ENCODE assay signal across 8 mouse cellular contexts in the genomic region with DNA sequence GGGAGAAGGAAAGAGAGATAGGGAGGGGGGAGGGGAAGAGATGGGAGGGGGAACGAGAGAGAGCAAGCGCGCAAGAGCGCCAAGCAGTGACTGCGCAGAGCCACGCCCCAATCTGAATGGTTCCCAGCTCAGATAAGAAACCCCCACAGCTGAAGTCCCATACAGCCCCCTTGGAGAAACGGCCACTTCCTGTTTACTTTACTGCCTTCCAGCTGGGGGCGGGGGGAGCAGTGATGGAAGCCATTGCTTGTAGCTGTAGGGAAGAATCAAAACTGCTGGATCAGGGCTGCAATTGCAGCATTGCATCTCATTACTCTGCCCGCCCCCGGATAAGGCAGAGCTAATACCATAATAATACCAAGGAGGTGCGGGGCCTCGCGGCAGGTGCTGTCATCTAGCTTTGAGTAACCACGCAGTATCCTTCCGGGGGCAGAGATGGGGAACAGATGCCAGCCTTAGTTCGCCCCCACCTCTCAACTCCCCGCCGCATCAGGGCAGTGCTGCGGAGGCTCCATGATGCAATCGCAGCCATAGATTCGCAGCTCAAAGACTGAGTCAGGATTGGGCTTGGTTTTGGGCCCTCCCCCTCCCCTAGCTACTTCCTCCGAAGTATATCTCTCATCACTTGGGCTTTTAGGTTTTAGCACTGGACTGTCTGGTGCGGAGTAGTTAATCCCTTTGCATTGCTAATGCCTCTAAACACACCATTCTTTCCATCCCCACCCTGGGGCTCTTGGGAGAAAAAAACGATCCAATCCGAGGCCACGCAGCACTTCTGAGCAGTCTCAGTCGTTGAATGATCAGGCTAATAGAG.
A peak's percentile ranks its signal among the peaks of the same experiment; 100 is the strongest.
DNase-seq lines count a peak whose midpoint lies in the region; ATAC-seq lines count a peak whose summit lies in the region.

No protein-coding gene starts in this region.

- WGBS in hindbrain, embryonic 14.5 days: 8% methylated on average over 27 of the region's 27 CpGs

- peak overlapping the region; percentile 32 for H3K4me3 ChIP-seq in hindbrain, embryonic 14.5 days (replicated peaks; ENCODE audit: low read length)

- peak; percentile 67 for DNase-seq in Muller cell, postnatal 12 days (ENCODE audit: inconsistent ontology term)
- DNase-seq in cerebellum, adult 9-10 months: peak; percentile 74
- peak; percentile 28 to 54 for DNase-seq in frontal cortex, postnatal 25 days (ENCODE audit: low spot score in 2 of 2)
- peak; percentile 79 for DNase-seq in hindbrain, embryonic 14.5 days (ENCODE audit: low spot score)
- peak; percentile 44 for DNase-seq in left cerebral cortex, adult 11 months (ENCODE audit: low spot score)
- DNase-seq in lung, postnatal 36 days: peak; percentile 86
- peak; percentile 82 for DNase-seq in retina, embryonic 14.5 days (ENCODE audit: low spot score)
- DNase-seq in thymus, postnatal 4 days: peak; percentile 81

- peak overlapping the region; percentile 96 for H3K27ac ChIP-seq in hindbrain, embryonic 14.5 days

- H3K9ac ChIP-seq in hindbrain, embryonic 14.5 days: peak overlapping the region; percentile 61

- ATAC-seq in hindbrain, embryonic 14.5 days (ENCODE audit: low FRiP score): peak; percentile 94

- no peaks in the 10 kb centered on the region for H3K9me3 ChIP-seq in hindbrain, embryonic 14.5 days (ENCODE audit: control insufficient read depth, low read length)

- H3K36me3 ChIP-seq in hindbrain, embryonic 14.5 days (replicated peaks; ENCODE audit: control insufficient read depth, insufficient read depth): no peaks in the 10 kb centered on the region

- H3K4me1 ChIP-seq in hindbrain, embryonic 14.5 days (replicated peaks; ENCODE audit: control insufficient read depth, insufficient read depth, low read length): peaks cover 26% of the 10 kb centered on the region

- H3K27me3 ChIP-seq in hindbrain, embryonic 14.5 days (ENCODE audit: control insufficient read depth, insufficient read depth, low read length): peaks cover 34% of the 10 kb centered on the region; the same call in 1 of the 2 replicates

- peak overlapping the region; percentile 62 for H3K4me2 ChIP-seq in hindbrain, embryonic 14.5 days (replicated peaks)

Comparison
In these comparisons a context has a peak if more than half of its experiments do, and no peak if none do; other contexts are left out.
1. Peak in every context shown above with its lines: DNase-seq, ATAC-seq, H3K4me3 ChIP-seq and H3K27ac ChIP-seq.